Mouse (Mus musculus) liver, adult 2 months (tissue): ENCODE measurements around the gene Palm2. TPM values are rescaled to one million over a fixed set of nuclear protein-coding genes. Genes with fewer than 3 reads are reported as not detected.

ENCODE experiments used
- DNase-seq: peaks from one replicate; pipeline ENCODE4 v3.0.0-alpha.2; 2011; ENCODE audit warnings: low read depth, low spot score; ENCODE audit errors: extremely low read depth
- H3K27ac ChIP-seq: fragments of 200-500 bp; replicated peaks from 2 replicates; pipeline ENCODE4 v1.5.1; 2012; ENCODE audit warnings: low read depth, mild to moderate bottlenecking, control low read depth, inconsistent platforms, low read length; ENCODE audit not compliant: insufficient read depth
- H3K27me3 ChIP-seq: fragments of 200-500 bp; 2 replicates; pipeline ENCODE4 v1.6.1; 2012; ENCODE audit warnings: mild to moderate bottlenecking, moderate library complexity, low read length, inconsistent platforms; ENCODE audit not compliant: control insufficient read depth, insufficient read depth
- H3K36me3 ChIP-seq: fragments of 200-500 bp; 2 replicates; pipeline ENCODE4 v1.6.1; 2012; ENCODE audit warnings: low read length, inconsistent platforms; ENCODE audit not compliant: control insufficient read depth, insufficient read depth
- H3K4me1 ChIP-seq: fragments of 200-500 bp; 2 replicates; pipeline ENCODE4 v1.6.1; 2011; ENCODE audit warnings: low read length; ENCODE audit not compliant: control insufficient read depth, insufficient read depth
- H3K4me3 ChIP-seq: fragments of 200-500 bp; 2 replicates; pipeline ENCODE4 v1.5.1; 2011; ENCODE audit warnings: low read depth, mild to moderate bottlenecking, control low read depth, low read length, moderate library complexity; ENCODE audit not compliant: insufficient read depth
- H3K79me2 ChIP-seq: fragments of 200-500 bp; 2 replicates; pipeline ENCODE4 v1.6.1; 2012; ENCODE audit warnings: inconsistent platforms, mild to moderate bottlenecking, low read length, moderate library complexity; ENCODE audit not compliant: control insufficient read depth, insufficient read depth
- H3K9ac ChIP-seq: fragments of 200-500 bp; 2 replicates; pipeline ENCODE4 v1.6.1; 2012; ENCODE audit warnings: low read depth, mild to moderate bottlenecking, control low read depth, inconsistent platforms, low read length
- CTCF ChIP-seq: fragments of 200-500 bp; IDR thresholded peaks from 2 replicates; pipeline ENCODE4 v1.5.1; 2011; ENCODE audit warnings: low read depth, low read length, control low read depth
- POLR2A ChIP-seq: fragments of 200-500 bp; IDR thresholded peaks from 2 replicates; pipeline ENCODE4 v1.6.1; 2011; ENCODE audit warnings: low read length, control low read depth; ENCODE audit not compliant: insufficient read depth; ENCODE audit errors: extremely low read depth
- WGBS: fragments of 180-500 bp; shearing (Covaris S2); methylation state at CpG from one replicate; pipeline ENCODE4 v1.1.7; 2018; 5-methylcytosine and 5-hydroxymethylcytosine counted together
- polyA plus RNA-seq: library from polyadenylated mRNA; depleted of rRNA; stranded (reverse); fragments of >200 nt; gene quantifications from 2 replicates; pipeline ENCODE4 v1.2.3, GENCODE M21; 2012; rRNA removed
- total RNA-seq: library from RNA; depleted of rRNA; stranded (reverse); fragments of >200 nt; gene quantifications from 2 replicates; pipeline ENCODE4 v1.2.3, GENCODE M21; 2014; rRNA removed

Palm2 gene
- total and polyA plus RNA-seq, 2 experiments: 1.0 TPM; not detected in 1

DNA sequence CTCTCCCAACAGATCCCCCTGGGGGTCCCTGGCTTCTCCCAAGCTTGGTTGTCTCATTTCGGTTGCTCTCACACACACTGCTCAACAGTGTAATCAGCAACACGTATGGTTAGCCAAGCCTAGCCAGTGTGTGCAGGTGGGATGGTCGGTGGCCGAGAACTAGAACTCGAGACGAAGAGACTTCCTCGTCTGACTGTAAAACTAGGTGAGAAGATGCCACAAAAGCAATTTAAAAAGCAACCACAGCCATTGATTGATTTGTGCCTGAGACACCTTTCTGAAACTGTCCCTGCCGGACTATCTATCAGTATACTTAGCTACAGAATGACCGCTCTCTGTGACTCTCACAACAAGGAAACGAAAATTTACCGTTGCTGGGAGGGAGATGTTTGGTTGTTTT, 321.0 kb downstream of the Palm2 start:
- Histone ChIP-seq H3K4me3 (no peak overlapping the region), H3K36me3 (no peaks in the 10 kb centered on the region), H3K9ac (no peak overlapping the region), H3K27ac (no peak overlapping the region), H3K4me1 (no peaks in the 10 kb centered on the region), H3K79me2 (no peaks in the 10 kb centered on the region), H3K27me3 (no peaks in the 10 kb centered on the region)
- DNase-seq: no peak
- WGBS: 89% methylated on average over 11 of the region's 11 CpGs
- TF ChIP-seq POLR2A: no peak

GRCm38 (mm10) chr4:57757997-57758396, 323.9 kb downstream of the Palm2 start:
- 75% methylated on average over 11 of the region's 11 CpGs for WGBS
- H3K4me3 ChIP-seq: no peak overlapping the region
- H3K27me3 ChIP-seq: no peaks in the 10 kb centered on the region
- H3K36me3 ChIP-seq: no peaks in the 10 kb centered on the region
- no peak overlapping the region for H3K27ac ChIP-seq
- no peak for DNase-seq
- TF ChIP-seq POLR2A: no peak
- TF ChIP-seq CTCF: no peak
- no peaks in the 10 kb centered on the region for H3K79me2 ChIP-seq
- H3K9ac ChIP-seq: no peak overlapping the region
- no peaks in the 10 kb centered on the region for H3K4me1 ChIP-seq

Other genes starting within 250 kb of the Palm2 start
- 18.4 and 27.8 TPM in 2 replicates for gene Ptpn3, start 132.4 kb upstream of the Palm2 start, total RNA-seq
- gene Ptpn3, start 132.4 kb upstream of the Palm2 start, polyA plus RNA-seq: 11.8 and 12.7 TPM in 2 replicates
- gene Pakap, start 133.9 kb downstream of the Palm2 start, total RNA-seq: 0.18 and 0.20 TPM in 2 replicates
- gene Pakap, start 133.9 kb downstream of the Palm2 start, polyA plus RNA-seq: 0.06 TPM in 2 replicates